Mouse (Mus musculus): ENCODE data around the gene Akr1c14. TPM values are rescaled to one million over a fixed set of nuclear protein-coding genes. Genes with fewer than 3 reads are reported as not detected.
"Not testable (repeated sequence)": the region's sequence is repeated elsewhere in the genome, so short reads cannot be mapped to it uniquely, and the experiment has no call there.

The Akr1c14 gene
- polyA plus RNA-seq, 1 experiment from 2014 or later: 8.5 TPM

- peak; percentile 89 for TF ChIP-seq CTCF (IDR thresholded peaks at IDR 0.05; ENCODE audit: low read depth)
Observed at GRCm38 (mm10) chr13:4110281-4111188, 61.7 kb downstream of the Akr1c14 start.

GRCm38 (mm10) chr13:4119181-4119904 is 70.5 kb downstream of the Akr1c14 start:
- H3K27me3 ChIP-seq (replicated peaks; ENCODE audit: control insufficient read depth, insufficient read depth, low read length): no peaks in the 10 kb centered on the region
- no peak overlapping the region for H3K4me3 ChIP-seq (ENCODE audit: low read depth, low read length)
- H3K4me2 ChIP-seq (replicated peaks; ENCODE audit: low read depth): no peak overlapping the region
- H3K4me1 ChIP-seq (replicated peaks; ENCODE audit: control insufficient read depth, insufficient read depth, low read length): no peaks in the 10 kb centered on the region
- no peak overlapping the region for H3K27ac ChIP-seq (ENCODE audit: low read depth, low read length)
- no peaks in the 10 kb centered on the region for H3K9me3 ChIP-seq (ENCODE audit: control insufficient read depth)
- WGBS: 61% methylated on average over 2 of the region's 2 CpGs
- no peaks in the 10 kb centered on the region for H3K36me3 ChIP-seq (ENCODE audit: control insufficient read depth, insufficient read depth)
- TF ChIP-seq CTCF (IDR thresholded peaks at IDR 0.05; ENCODE audit: low read depth): no peak
- no peak overlapping the region for H3K9ac ChIP-seq (ENCODE audit: low read depth, low read length)
- ATAC-seq: no peak

More at GRCm38 (mm10) chr13:4110281-4111188, 61.7 kb downstream of the Akr1c14 start:
- H3K4me2 ChIP-seq (replicated peaks; ENCODE audit: low read depth): no peak overlapping the region
- ATAC-seq: peak; percentile 33; the same call in 1 of the 2 replicates
- H3K9me3 ChIP-seq (ENCODE audit: control insufficient read depth): no peaks in the 10 kb centered on the region
- H3K27me3 ChIP-seq (replicated peaks; ENCODE audit: control insufficient read depth, insufficient read depth, low read length): no peaks in the 10 kb centered on the region
- H3K4me3 ChIP-seq (ENCODE audit: low read depth, low read length): no peak overlapping the region
- H3K27ac ChIP-seq (ENCODE audit: low read depth, low read length): no peak overlapping the region
- H3K4me1 ChIP-seq (replicated peaks; ENCODE audit: control insufficient read depth, insufficient read depth, low read length): no peaks in the 10 kb centered on the region
- no peak overlapping the region for H3K9ac ChIP-seq (ENCODE audit: low read depth, low read length)
- 26% methylated on average over 6 of the region's 6 CpGs for WGBS
- H3K36me3 ChIP-seq (ENCODE audit: control insufficient read depth, insufficient read depth): no peaks in the 10 kb centered on the region

- H3K36me3 ChIP-seq (ENCODE audit: control insufficient read depth, insufficient read depth): no peaks in the 10 kb centered on the region
- no peak overlapping the region for H3K4me3 ChIP-seq (ENCODE audit: low read depth, low read length)
- no peak overlapping the region for H3K4me2 ChIP-seq (replicated peaks; ENCODE audit: low read depth)
- no peak for TF ChIP-seq CTCF (IDR thresholded peaks at IDR 0.05; ENCODE audit: low read depth)
- no peak overlapping the region for H3K27ac ChIP-seq (ENCODE audit: low read depth, low read length)
- no peaks in the 10 kb centered on the region for H3K4me1 ChIP-seq (replicated peaks; ENCODE audit: control insufficient read depth, insufficient read depth, low read length)
- ATAC-seq: no peak
- H3K27me3 ChIP-seq (replicated peaks; ENCODE audit: control insufficient read depth, insufficient read depth, low read length): no peaks in the 10 kb centered on the region
- 78% methylated on average over 7 of the region's 7 CpGs for WGBS
- no peaks in the 10 kb centered on the region for H3K9me3 ChIP-seq (ENCODE audit: control insufficient read depth)
- H3K9ac ChIP-seq (ENCODE audit: low read depth, low read length): no peak overlapping the region
Observed at GRCm38 (mm10) chr13:4123146-4123545, 74.3 kb downstream of the Akr1c14 start.

- not testable (repeated sequence) for H3K9ac ChIP-seq (ENCODE audit: low read depth, low read length); H3K36me3 ChIP-seq (ENCODE audit: control insufficient read depth, insufficient read depth); H3K9me3 ChIP-seq (ENCODE audit: control insufficient read depth); H3K4me2 ChIP-seq (replicated peaks; ENCODE audit: low read depth); ATAC-seq; H3K4me3 ChIP-seq (ENCODE audit: low read depth, low read length); H3K27me3 ChIP-seq (replicated peaks; ENCODE audit: control insufficient read depth, insufficient read depth, low read length); H3K27ac ChIP-seq (ENCODE audit: low read depth, low read length); H3K4me1 ChIP-seq (replicated peaks; ENCODE audit: control insufficient read depth, insufficient read depth, low read length)
- WGBS: 93% methylated on average over 6 of the region's 6 CpGs
Observed at GRCm38 (mm10) chr13:4124471-4124870, 75.7 kb downstream of the Akr1c14 start.

- H3K36me3 ChIP-seq (ENCODE audit: control insufficient read depth, insufficient read depth); H3K4me2 ChIP-seq (replicated peaks; ENCODE audit: low read depth); H3K9ac ChIP-seq (ENCODE audit: low read depth, low read length); H3K27ac ChIP-seq (ENCODE audit: low read depth, low read length); H3K27me3 ChIP-seq (replicated peaks; ENCODE audit: control insufficient read depth, insufficient read depth, low read length); H3K4me1 ChIP-seq (replicated peaks; ENCODE audit: control insufficient read depth, insufficient read depth, low read length); H3K4me3 ChIP-seq (ENCODE audit: low read depth, low read length); H3K9me3 ChIP-seq (ENCODE audit: control insufficient read depth); ATAC-seq: not testable (repeated sequence)
- 96% methylated on average over 1 of the region's 1 CpGs for WGBS
Observed at GRCm38 (mm10) chr13:4125846-4126245, 77.0 kb downstream of the Akr1c14 start.

GRCm38 (mm10) chr13:4129100-4129499 is 80.3 kb downstream of the Akr1c14 start:
- no peak overlapping the region for H3K9ac ChIP-seq (ENCODE audit: low read depth, low read length)
- H3K9me3 ChIP-seq (ENCODE audit: control insufficient read depth): no peaks in the 10 kb centered on the region
- WGBS: 41% methylated on average over 5 of the region's 5 CpGs
- H3K27me3 ChIP-seq (replicated peaks; ENCODE audit: control insufficient read depth, insufficient read depth, low read length): no peaks in the 10 kb centered on the region
- ATAC-seq: no peak
- H3K27ac ChIP-seq (ENCODE audit: low read depth, low read length): no peak overlapping the region
- H3K4me2 ChIP-seq (replicated peaks; ENCODE audit: low read depth): no peak overlapping the region
- no peak overlapping the region for H3K4me3 ChIP-seq (ENCODE audit: low read depth, low read length)
- no peaks in the 10 kb centered on the region for H3K4me1 ChIP-seq (replicated peaks; ENCODE audit: control insufficient read depth, insufficient read depth, low read length)
- peak; percentile 80 for TF ChIP-seq CTCF (IDR thresholded peaks at IDR 0.05; ENCODE audit: low read depth)
- no peaks in the 10 kb centered on the region for H3K36me3 ChIP-seq (ENCODE audit: control insufficient read depth, insufficient read depth)
